Mouse (Mus musculus): ENCODE measurements around the gene Phkb. TPM values are rescaled to one million over a fixed set of nuclear protein-coding genes. Genes with fewer than 3 reads are reported as not detected.
"Not testable (repeated sequence)": the region's sequence is repeated elsewhere in the genome, so short reads cannot be mapped to it uniquely, and the experiment has no call there.

Phkb gene
- polyA plus RNA-seq, 1 experiment from 2014 or later = 40.5 TPM

DNA sequence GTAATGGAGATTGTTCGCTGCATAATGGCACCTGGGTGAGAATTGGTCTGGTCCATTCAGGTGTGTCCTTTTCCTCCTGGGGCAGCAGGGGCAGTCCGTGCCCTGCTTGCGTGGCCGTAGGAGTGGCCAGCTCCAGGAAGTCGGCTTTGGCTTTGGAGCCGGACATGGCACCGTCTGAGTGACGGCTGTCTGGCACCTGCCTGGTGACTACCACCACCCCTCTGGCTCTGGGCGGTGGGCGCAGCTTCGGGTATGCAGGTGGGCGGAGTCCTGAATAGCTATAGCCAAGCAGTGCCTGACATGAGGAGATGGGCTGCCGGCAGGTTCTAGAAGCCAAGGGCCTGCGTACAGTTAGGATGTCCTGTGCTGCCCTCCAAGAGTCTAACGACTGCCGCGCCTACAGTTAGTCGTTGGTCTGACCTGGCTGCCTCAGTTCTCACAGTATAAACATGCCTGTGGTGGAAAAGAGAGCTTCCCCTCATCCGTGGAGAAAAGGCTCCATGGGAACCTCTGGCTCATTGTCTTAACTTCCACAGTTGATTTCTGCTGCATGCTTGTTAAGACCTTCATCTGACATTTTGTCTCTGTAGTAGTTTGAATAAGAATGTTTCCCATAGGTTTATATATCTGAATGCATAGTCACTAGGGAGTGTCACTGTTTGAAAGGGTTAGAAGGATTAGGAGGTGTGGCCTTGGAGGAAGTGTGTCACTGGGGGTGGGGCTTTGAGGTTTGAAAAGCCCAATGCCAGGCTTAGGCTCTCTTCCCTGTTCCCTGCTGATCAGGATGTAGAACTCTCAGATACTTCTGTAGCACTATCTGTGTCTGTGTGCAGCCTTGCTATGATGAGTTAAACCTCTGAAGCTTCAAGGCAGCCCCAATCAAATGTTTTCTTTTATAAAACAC is 13.7 kb downstream of the Phkb start:
- Histone ChIP-seq H3K9me3 (ENCODE audit: control insufficient read depth, low read length) (no peaks in the 10 kb centered on the region), H3K4me1 (replicated peaks; ENCODE audit: control insufficient read depth, insufficient read depth, low read length) (no peaks in the 10 kb centered on the region), H3K27ac (ENCODE audit: low read depth) (no peak overlapping the region), H3K4me2 (ENCODE audit: low read length) (no peak overlapping the region), H3K4me3 (ENCODE audit: low read depth, low read length) (no peak overlapping the region), H3K27me3 (replicated peaks; ENCODE audit: control insufficient read depth, insufficient read depth, low read length) (no peaks in the 10 kb centered on the region), H3K9ac (ENCODE audit: low read length) (no peak overlapping the region), H3K36me3 (ENCODE audit: control insufficient read depth, insufficient read depth, low read length) (peaks cover 2% of the 10 kb centered on the region; the same call in 1 of the 2 replicates)
- DNase-seq (ENCODE audit: low spot score) (no peak), ATAC-seq (replicated peaks; ENCODE audit: low FRiP score, low TSS enrichment, low read depth) (no peak)
- 85% methylated on average over 19 of the region's 19 CpGs for WGBS

DNA sequence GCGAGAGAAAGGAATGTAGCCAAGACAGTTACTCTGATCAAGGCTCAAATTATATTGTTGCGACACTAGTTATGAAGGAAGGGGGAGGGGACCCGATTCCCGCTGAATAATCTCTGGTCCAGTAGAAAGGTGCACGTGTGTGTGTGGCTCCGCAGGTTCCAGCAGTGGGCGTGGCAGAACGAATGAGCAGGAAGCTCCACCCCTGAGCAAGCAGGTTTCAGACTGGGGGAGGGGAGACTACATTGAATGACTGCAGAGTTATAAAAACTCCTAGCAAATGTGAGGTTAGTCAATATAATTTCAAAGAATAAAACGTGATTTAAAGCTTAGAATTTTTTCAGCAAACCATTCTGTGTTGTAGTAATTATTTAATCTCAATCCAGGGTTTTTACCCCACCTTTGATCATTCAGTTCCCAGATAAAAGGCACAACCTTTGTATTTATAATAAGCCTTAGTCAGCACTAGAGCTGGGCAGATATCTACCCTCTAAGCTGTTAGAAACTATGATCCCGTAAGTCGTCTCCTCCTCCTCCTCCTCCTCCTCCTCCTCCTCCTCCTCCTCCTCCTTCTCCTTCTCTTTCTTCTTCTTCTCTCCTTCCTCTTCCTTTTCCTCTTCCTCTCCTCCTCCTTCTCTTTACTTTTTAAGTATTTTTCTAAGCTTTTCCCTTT is 16.6 kb downstream of the Phkb start:
- H3K9me3 ChIP-seq (ENCODE audit: control insufficient read depth, low read length); DNase-seq (ENCODE audit: low spot score); H3K27ac ChIP-seq (ENCODE audit: low read depth); ATAC-seq (replicated peaks; ENCODE audit: low FRiP score, low TSS enrichment, low read depth); H3K36me3 ChIP-seq (ENCODE audit: control insufficient read depth, insufficient read depth, low read length); H3K9ac ChIP-seq (ENCODE audit: low read length); H3K4me2 ChIP-seq (ENCODE audit: low read length); H3K4me3 ChIP-seq (ENCODE audit: low read depth, low read length); H3K27me3 ChIP-seq (replicated peaks; ENCODE audit: control insufficient read depth, insufficient read depth, low read length); H3K4me1 ChIP-seq (replicated peaks; ENCODE audit: control insufficient read depth, insufficient read depth, low read length): not testable (repeated sequence)
- 46% methylated on average over 11 of the region's 11 CpGs for WGBS

DNA sequence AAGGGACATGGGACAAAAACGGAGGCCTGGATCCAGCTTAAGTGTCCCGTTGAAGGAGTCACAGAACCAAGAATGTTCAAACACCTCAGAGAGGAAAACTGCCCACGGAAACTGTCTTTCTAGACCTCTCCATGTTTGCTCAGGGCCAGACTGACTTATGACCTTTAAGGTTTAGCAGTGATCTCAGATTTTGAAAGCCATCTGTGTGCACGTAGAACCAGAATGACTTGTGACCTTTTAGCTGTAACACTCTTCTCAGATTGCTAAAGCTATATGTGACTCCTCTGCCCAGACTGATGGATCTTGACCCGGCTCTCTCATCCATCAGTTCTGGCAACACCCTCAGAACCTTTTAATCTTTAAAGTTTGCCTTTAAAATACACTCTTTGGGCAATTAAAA is 19.9 kb downstream of the Phkb start:
- 62% methylated on average over 5 of the region's 5 CpGs for WGBS
- H3K27ac ChIP-seq (ENCODE audit: low read depth) = no peak overlapping the region
- no peak overlapping the region for H3K4me2 ChIP-seq (ENCODE audit: low read length)
- ATAC-seq (replicated peaks; ENCODE audit: low FRiP score, low TSS enrichment, low read depth) (no peak), DNase-seq (ENCODE audit: low spot score) (no peak)
- H3K36me3 ChIP-seq (ENCODE audit: control insufficient read depth, insufficient read depth, low read length) = no peaks in the 10 kb centered on the region
- no peaks in the 10 kb centered on the region for H3K9me3 ChIP-seq (ENCODE audit: control insufficient read depth, low read length)
- no peak overlapping the region for H3K4me3 ChIP-seq (ENCODE audit: low read depth, low read length)
- H3K4me1 ChIP-seq (replicated peaks; ENCODE audit: control insufficient read depth, insufficient read depth, low read length) = no peaks in the 10 kb centered on the region
- H3K9ac ChIP-seq (ENCODE audit: low read length) = no peak overlapping the region
- H3K27me3 ChIP-seq (replicated peaks; ENCODE audit: control insufficient read depth, insufficient read depth, low read length) = no peaks in the 10 kb centered on the region

DNA sequence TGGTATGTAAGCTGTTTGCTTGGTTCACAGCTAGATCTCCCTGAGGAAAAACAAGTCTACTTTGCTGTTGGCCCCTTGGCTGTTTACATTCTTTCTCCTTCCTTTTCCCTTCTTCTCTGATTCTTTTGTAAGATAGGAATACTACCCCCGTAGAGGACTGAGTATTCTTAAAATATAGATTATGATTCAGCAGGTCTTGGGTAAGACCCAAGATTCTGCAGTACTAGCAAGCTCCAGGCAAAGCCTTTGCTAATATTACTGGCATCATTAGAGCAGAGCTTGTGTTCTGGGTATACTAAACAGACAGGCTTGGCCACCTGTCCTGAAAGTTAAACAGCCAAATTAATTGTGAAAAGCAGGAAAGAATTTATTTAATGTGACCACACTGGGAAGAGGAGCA is 21.6 kb downstream of the Phkb start:
- WGBS = 78% methylated on average over 1 of the region's 1 CpGs
- Histone ChIP-seq H3K4me2 (ENCODE audit: low read length) (no peak overlapping the region), H3K9me3 (ENCODE audit: control insufficient read depth, low read length) (no peaks in the 10 kb centered on the region), H3K4me3 (ENCODE audit: low read depth, low read length) (no peak overlapping the region), H3K27ac (ENCODE audit: low read depth) (no peak overlapping the region), H3K9ac (ENCODE audit: low read length) (no peak overlapping the region), H3K36me3 (ENCODE audit: control insufficient read depth, insufficient read depth, low read length) (no peaks in the 10 kb centered on the region), H3K27me3 (replicated peaks; ENCODE audit: control insufficient read depth, insufficient read depth, low read length) (no peaks in the 10 kb centered on the region), H3K4me1 (replicated peaks; ENCODE audit: control insufficient read depth, insufficient read depth, low read length) (no peaks in the 10 kb centered on the region)
- no peak for ATAC-seq (replicated peaks; ENCODE audit: low FRiP score, low TSS enrichment, low read depth)
- no peak for DNase-seq (ENCODE audit: low spot score)

DNA sequence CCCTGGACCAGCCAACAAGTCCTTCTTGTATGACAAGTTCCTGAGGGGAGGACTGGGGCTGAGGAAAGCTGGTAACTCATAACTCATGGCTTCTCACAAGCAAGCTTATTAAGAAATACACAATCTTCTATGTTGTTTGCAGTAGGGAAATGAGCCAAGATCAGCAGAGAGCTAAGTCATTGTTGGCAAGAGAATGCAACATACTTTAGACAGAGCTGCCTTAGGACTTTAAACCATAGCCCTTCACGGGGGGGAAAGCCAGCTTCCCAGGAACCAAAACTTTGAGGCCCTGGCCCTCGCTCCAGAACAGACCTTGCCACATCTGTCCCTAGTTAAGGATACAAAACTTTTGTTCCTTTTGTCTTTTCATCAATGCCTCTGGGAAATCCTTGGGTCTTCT is 30.9 kb downstream of the Phkb start:
- 82% methylated on average over 2 of the region's 2 CpGs for WGBS
- no peak for DNase-seq (ENCODE audit: low spot score)

DNA sequence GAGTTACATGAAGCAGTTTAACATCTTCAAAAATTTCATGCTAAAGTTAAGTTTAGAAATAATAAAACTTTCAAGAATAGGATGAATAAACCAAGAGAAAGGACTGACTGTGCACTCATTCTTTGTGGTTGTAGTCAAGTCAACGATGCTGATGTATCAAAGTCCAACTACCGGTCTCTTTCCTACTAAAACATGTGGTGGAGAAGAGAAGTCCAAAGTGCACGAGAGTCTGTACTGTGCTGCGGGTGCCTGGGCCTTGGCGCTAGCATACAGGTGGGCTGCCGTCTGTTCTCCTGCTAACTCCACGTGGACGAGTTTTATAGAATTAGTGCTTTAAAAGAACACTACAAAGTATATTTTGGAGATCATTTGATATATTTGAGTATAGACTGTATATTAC is 37.2 kb downstream of the Phkb start:
- H3K36me3 ChIP-seq (ENCODE audit: control insufficient read depth, insufficient read depth, low read length) = peaks cover 27% of the 10 kb centered on the region
- WGBS = 97% methylated on average over 8 of the region's 8 CpGs
- DNase-seq (ENCODE audit: low spot score) (no peak), ATAC-seq (replicated peaks; ENCODE audit: low FRiP score, low TSS enrichment, low read depth) (no peak)
- no peak overlapping the region for H3K4me2 ChIP-seq (ENCODE audit: low read length)
- H3K9me3 ChIP-seq (ENCODE audit: control insufficient read depth, low read length) = no peaks in the 10 kb centered on the region
- no peak overlapping the region for H3K9ac ChIP-seq (ENCODE audit: low read length)
- no peak overlapping the region for H3K27ac ChIP-seq (ENCODE audit: low read depth)
- H3K4me3 ChIP-seq (ENCODE audit: low read depth, low read length) = no peak overlapping the region
- no peaks in the 10 kb centered on the region for H3K27me3 ChIP-seq (replicated peaks; ENCODE audit: control insufficient read depth, insufficient read depth, low read length)
- no peaks in the 10 kb centered on the region for H3K4me1 ChIP-seq (replicated peaks; ENCODE audit: control insufficient read depth, insufficient read depth, low read length)

More for the DNA sequence above, 30.9 kb downstream of the Phkb start:
- ATAC-seq (replicated peaks; ENCODE audit: low FRiP score, low TSS enrichment, low read depth) = no peak
- Histone ChIP-seq H3K27ac (ENCODE audit: low read depth) (no peak overlapping the region), H3K36me3 (ENCODE audit: control insufficient read depth, insufficient read depth, low read length) (no peaks in the 10 kb centered on the region), H3K4me1 (replicated peaks; ENCODE audit: control insufficient read depth, insufficient read depth, low read length) (no peaks in the 10 kb centered on the region), H3K27me3 (replicated peaks; ENCODE audit: control insufficient read depth, insufficient read depth, low read length) (no peaks in the 10 kb centered on the region), H3K4me3 (ENCODE audit: low read depth, low read length) (no peak overlapping the region), H3K9me3 (ENCODE audit: control insufficient read depth, low read length) (no peaks in the 10 kb centered on the region), H3K4me2 (ENCODE audit: low read length) (no peak overlapping the region), H3K9ac (ENCODE audit: low read length) (no peak overlapping the region)

DNA sequence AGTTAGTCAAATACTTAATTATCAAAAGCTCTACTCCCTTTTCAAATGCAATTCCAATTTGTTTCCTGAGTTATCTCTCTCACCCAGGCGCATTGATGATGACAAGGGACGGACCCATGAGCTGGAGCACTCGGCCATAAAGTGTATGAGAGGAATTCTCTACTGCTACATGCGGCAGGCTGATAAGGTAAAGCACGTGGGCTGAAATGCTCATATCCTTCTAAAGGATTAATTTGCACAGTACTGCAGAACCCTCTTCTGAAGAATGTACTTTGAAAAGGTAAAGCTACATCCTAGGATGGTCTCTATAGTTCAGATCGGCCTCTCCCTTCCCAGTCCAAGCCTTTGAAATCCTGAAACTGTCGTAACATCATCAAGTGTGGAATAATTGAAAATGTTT is 38.9 kb downstream of the Phkb start:
- Histone ChIP-seq H3K4me2 (ENCODE audit: low read length) (no peak overlapping the region), H3K9me3 (ENCODE audit: control insufficient read depth, low read length) (no peaks in the 10 kb centered on the region), H3K4me3 (ENCODE audit: low read depth, low read length) (no peak overlapping the region), H3K9ac (ENCODE audit: low read length) (no peak overlapping the region), H3K36me3 (ENCODE audit: control insufficient read depth, insufficient read depth, low read length) (peaks cover 32% of the 10 kb centered on the region), H3K4me1 (replicated peaks; ENCODE audit: control insufficient read depth, insufficient read depth, low read length) (no peaks in the 10 kb centered on the region), H3K27me3 (replicated peaks; ENCODE audit: control insufficient read depth, insufficient read depth, low read length) (no peaks in the 10 kb centered on the region), H3K27ac (ENCODE audit: low read depth) (no peak overlapping the region)
- DNase-seq (ENCODE audit: low spot score) (no peak), ATAC-seq (replicated peaks; ENCODE audit: low FRiP score, low TSS enrichment, low read depth) (no peak)
- 95% methylated on average over 7 of the region's 7 CpGs for WGBS

DNA sequence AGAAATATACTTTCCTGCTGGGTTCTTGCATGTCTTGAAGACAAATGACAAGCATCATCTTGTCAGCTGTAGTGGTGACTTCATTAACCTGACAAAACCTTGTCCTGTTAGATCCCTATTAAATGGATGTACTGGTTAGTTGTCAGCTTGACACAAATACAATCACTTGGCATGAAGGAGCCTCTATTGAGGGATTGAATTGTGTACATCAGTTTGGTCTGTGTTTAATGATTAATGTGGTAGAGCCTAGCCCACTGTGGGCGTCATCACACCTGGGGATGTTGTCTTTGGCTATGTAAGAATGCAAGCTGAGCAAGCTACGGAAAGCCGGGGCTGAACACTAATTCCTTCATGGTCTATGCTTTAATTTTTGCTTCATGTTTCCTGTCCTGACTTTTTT is 44.1 kb downstream of the Phkb start:
- Histone ChIP-seq H3K27ac (ENCODE audit: low read depth) (no peak overlapping the region), H3K9ac (ENCODE audit: low read length) (no peak overlapping the region), H3K27me3 (replicated peaks; ENCODE audit: control insufficient read depth, insufficient read depth, low read length) (no peaks in the 10 kb centered on the region), H3K4me2 (ENCODE audit: low read length) (no peak overlapping the region), H3K9me3 (ENCODE audit: control insufficient read depth, low read length) (no peaks in the 10 kb centered on the region), H3K4me3 (ENCODE audit: low read depth, low read length) (no peak overlapping the region), H3K36me3 (ENCODE audit: control insufficient read depth, insufficient read depth, low read length) (peaks cover 34% of the 10 kb centered on the region), H3K4me1 (replicated peaks; ENCODE audit: control insufficient read depth, insufficient read depth, low read length) (no peaks in the 10 kb centered on the region)
- ATAC-seq (replicated peaks; ENCODE audit: low FRiP score, low TSS enrichment, low read depth) (no peak), DNase-seq (ENCODE audit: low spot score) (no peak)
- WGBS = 94% methylated on average over 3 of the region's 3 CpGs
